Mouse (Mus musculus) kidney, adult 2 months (tissue): ENCODE data around the gene Shb.

Source experiments
- CTCF ChIP-seq: fragments of 200-500 bp; conservative IDR thresholded peaks from 2 replicates; pipeline ENCODE4 v1.5.1; 2011; ENCODE audit warnings: low read depth, mild to moderate bottlenecking, control low read depth, low read length, moderate library complexity, mixed read lengths; ENCODE audit not compliant: insufficient read depth, insufficient read length
- POLR2A ChIP-seq: fragments of 200-500 bp; IDR thresholded peaks from one replicate; pipeline ENCODE4 v1.6.1; 2011; ENCODE audit warnings: low read depth, low read length, control low read depth

DNA sequence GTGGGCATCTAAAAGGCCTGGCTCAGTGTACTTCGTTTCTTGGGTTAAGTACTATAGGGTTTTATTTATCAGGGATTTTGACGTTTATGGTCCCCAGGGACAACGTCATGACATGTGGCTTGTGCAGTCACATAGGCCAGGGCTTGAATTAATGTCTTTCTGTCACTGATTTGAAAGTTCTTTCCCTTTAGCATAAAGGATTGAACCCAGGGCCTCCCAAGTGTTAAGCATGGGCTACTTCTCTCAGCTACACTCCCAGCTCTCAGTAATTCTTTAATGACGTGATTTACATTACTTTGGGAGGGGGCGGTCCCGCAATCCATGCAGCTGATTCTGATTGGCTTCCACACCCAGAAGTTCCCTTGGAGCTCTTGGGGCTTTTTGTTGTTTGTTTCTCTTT lies 33.2 kb downstream of the Shb start:
- TF ChIP-seq CTCF: no peak
- TF ChIP-seq POLR2A: no peak
